Mouse (Mus musculus) forebrain, postnatal 0 days (tissue): Measurements from ENCODE around the gene B3gnt2. TPM values are rescaled to one million over a fixed set of nuclear protein-coding genes. Genes with fewer than 3 reads are reported as not detected.

Source experiments
- ATAC-seq: fragments of 200-750 bp; cut with Nextera tagmentation; 2 replicates; pipeline ENCODE4 v1.8.0; 2017; ENCODE audit warnings: mild to moderate bottlenecking, moderate library complexity
- DNase-seq: peaks from one replicate; pipeline ENCODE4 v3.0.0-alpha.2; 2015
- H3K27ac ChIP-seq: fragments of 300-500 bp; sonication (generic); 2 replicates; pipeline ENCODE4 v1.5.1; 2014; ENCODE audit warnings: low read depth, mild to moderate bottlenecking, antibody characterized with exemption, low read length, moderate library complexity, mixed read lengths
- H3K27me3 ChIP-seq: fragments of 300-500 bp; sonication (generic); 2 replicates; pipeline ENCODE4 v1.6.1; 2014; ENCODE audit warnings: mild to moderate bottlenecking, low read length, mixed read lengths; ENCODE audit not compliant: insufficient read depth
- H3K36me3 ChIP-seq: fragments of 300-500 bp; sonication (generic); 2 replicates; pipeline ENCODE4 v1.6.1; 2014; ENCODE audit warnings: mild to moderate bottlenecking, moderate library complexity; ENCODE audit not compliant: insufficient read depth
- H3K4me1 ChIP-seq: fragments of 300-500 bp; sonication (generic); 2 replicates; pipeline ENCODE4 v1.6.1; 2014; ENCODE audit warnings: antibody characterized with exemption; ENCODE audit not compliant: insufficient read depth
- H3K4me2 ChIP-seq: fragments of 300-500 bp; sonication (generic); 2 replicates; pipeline ENCODE4 v1.6.1; 2014; ENCODE audit warnings: low read depth, mild to moderate bottlenecking, moderate library complexity
- H3K4me3 ChIP-seq: fragments of 300-500 bp; sonication (generic); 2 replicates; pipeline ENCODE4 v1.5.1; 2014; ENCODE audit warnings: low read depth, low read length, mixed read lengths
- H3K9ac ChIP-seq: fragments of 300-500 bp; sonication (generic); 2 replicates; pipeline ENCODE4 v1.6.1; 2014; ENCODE audit warnings: mild to moderate bottlenecking
- H3K9me3 ChIP-seq: fragments of 300-500 bp; sonication (generic); 2 replicates; pipeline ENCODE4 v1.6.1; 2016; ENCODE audit warnings: low read length
- CTCF ChIP-seq: sonication (generic); IDR thresholded peaks from 2 replicates; pipeline ENCODE4 v1.5.1; 2016; ENCODE audit warnings: antibody characterized with exemption, control low read depth, low read depth
- WGBS: fragments of 180-500 bp; shearing (Covaris S2); extraction: QIAGEN DNeasy Blood & Tissue Kit; methylation state at CpG from one replicate; pipeline ENCODE4 v1.1.7; 2014; 5-methylcytosine and 5-hydroxymethylcytosine counted together
- polyA plus RNA-seq: library from polyadenylated mRNA; unstranded; fragments of >200 nt; fragmentation: Nextera tagmentation; extraction: Ambion mirVana; gene quantifications from 2 replicates; pipeline ENCODE4 v1.2.1, GENCODE M21; 2015
- total RNA-seq: library from RNA; depleted of rRNA; stranded (reverse); fragments of >200 nt; gene quantifications from 2 replicates; pipeline ENCODE4 v1.2.3, GENCODE M21; 2014

B3gnt2 gene
- total and polyA plus RNA-seq, 2 experiments from 2014 or later: 3.0 to 6.7 TPM

- ATAC-seq: no peak
- Histone ChIP-seq H3K27ac (no peak overlapping the region), H3K4me3 (no peak overlapping the region), H3K36me3 (no peaks in the 10 kb centered on the region), H3K4me1 (peaks cover 11% of the 10 kb centered on the region; the same call in 1 of the 2 replicates), H3K27me3 (peaks cover 21% of the 10 kb centered on the region), H3K9ac (no peak overlapping the region), H3K4me2 (no peak overlapping the region), H3K9me3 (no peaks in the 10 kb centered on the region)
- TF ChIP-seq CTCF: no peak
- DNase-seq: no peak
- WGBS: 86% methylated on average over 4 of the region's 4 CpGs
Measured at GRCm38 (mm10) chr11:22854571-22854970, 6.2 kb downstream of the B3gnt2 start.

- ATAC-seq: no peak
- Histone ChIP-seq H3K4me1 (peaks cover 7% of the 10 kb centered on the region; the same call in 1 of the 2 replicates), H3K4me3 (no peak overlapping the region), H3K4me2 (no peak overlapping the region), H3K27me3 (peaks cover 17% of the 10 kb centered on the region), H3K9ac (no peak overlapping the region), H3K27ac (no peak overlapping the region), H3K36me3 (no peaks in the 10 kb centered on the region), H3K9me3 (no peaks in the 10 kb centered on the region)
- TF ChIP-seq CTCF: no peak
- no peak for DNase-seq
- WGBS: 62% methylated on average over 2 of the region's 2 CpGs
Measured at GRCm38 (mm10) chr11:22853477-22854157, 7.1 kb downstream of the B3gnt2 start.

- Histone ChIP-seq H3K27me3 (peaks cover 7% of the 10 kb centered on the region), H3K4me3 (no peak overlapping the region), H3K4me1 (no peaks in the 10 kb centered on the region), H3K9me3 (no peaks in the 10 kb centered on the region), H3K27ac (no peak overlapping the region), H3K4me2 (no peak overlapping the region), H3K9ac (no peak overlapping the region), H3K36me3 (no peaks in the 10 kb centered on the region)
- DNase-seq (no peak), ATAC-seq (no peak)
- no peak for TF ChIP-seq CTCF
- 71% methylated on average over 1 of the region's 1 CpGs for WGBS
Measured at GRCm38 (mm10) chr11:22852510-22852909, 8.3 kb downstream of the B3gnt2 start.

- DNase-seq (no peak), ATAC-seq (no peak)
- H3K4me3 ChIP-seq: no peak overlapping the region
- H3K9me3 ChIP-seq: no peaks in the 10 kb centered on the region
- 49% methylated on average over 4 of the region's 4 CpGs for WGBS
- no peaks in the 10 kb centered on the region for H3K27me3 ChIP-seq
- H3K27ac ChIP-seq: no peak overlapping the region
- H3K36me3 ChIP-seq: no peaks in the 10 kb centered on the region
- H3K4me1 ChIP-seq: no peaks in the 10 kb centered on the region
- H3K4me2 ChIP-seq: no peak overlapping the region
- TF ChIP-seq CTCF: no peak
- no peak overlapping the region for H3K9ac ChIP-seq
Measured at GRCm38 (mm10) chr11:22851416-22851815, 9.3 kb downstream of the B3gnt2 start.

GRCm38 (mm10) chr11:22850077-22850476, 10.7 kb downstream of the B3gnt2 start:
- Histone ChIP-seq H3K9me3 (no peaks in the 10 kb centered on the region), H3K36me3 (no peaks in the 10 kb centered on the region), H3K4me2 (no peak overlapping the region), H3K27ac (no peak overlapping the region), H3K4me3 (no peak overlapping the region), H3K4me1 (no peaks in the 10 kb centered on the region), H3K27me3 (no peaks in the 10 kb centered on the region), H3K9ac (no peak overlapping the region)
- 84% methylated on average over 4 of the region's 4 CpGs for WGBS
- no peak for TF ChIP-seq CTCF
- DNase-seq (no peak), ATAC-seq (no peak)

- whole genome bisulfite sequencing: 83% methylated on average over 5 of the region's 5 CpGs
- no peak overlapping the region for H3K9ac ChIP-seq
Measured at GRCm38 (mm10) chr11:22848649-22849195, 12.0 kb downstream of the B3gnt2 start.

More at GRCm38 (mm10) chr11:22848649-22849195, 12.0 kb downstream of the B3gnt2 start:
- no peak for TF ChIP-seq CTCF
- no peaks in the 10 kb centered on the region for H3K9me3 ChIP-seq
- no peak overlapping the region for H3K4me3 ChIP-seq
- H3K27me3 ChIP-seq: no peaks in the 10 kb centered on the region
- DNase-seq (no peak), ATAC-seq (no peak)
- H3K4me2 ChIP-seq: no peak overlapping the region
- H3K36me3 ChIP-seq: no peaks in the 10 kb centered on the region
- no peak overlapping the region for H3K27ac ChIP-seq
- no peaks in the 10 kb centered on the region for H3K4me1 ChIP-seq
